Mouse (Mus musculus) spleen, adult 2 months (tissue): ENCODE measurements around the gene Carmil1.

ENCODE experiments used
- CTCF ChIP-seq: fragments of 200-500 bp; IDR thresholded peaks from 2 replicates; pipeline ENCODE4 v1.5.1; 2011; ENCODE audit warnings: mild to moderate bottlenecking, inconsistent platforms; ENCODE audit not compliant: insufficient read depth, insufficient read length, insufficient replicate concordance; ENCODE audit errors: extremely low read depth
- POLR2A ChIP-seq: fragments of 200-500 bp; IDR thresholded peaks from 2 replicates; pipeline ENCODE4 v1.6.1; 2011; ENCODE audit warnings: low read depth, low read length, inconsistent platforms

- peak; percentile 31; the same call in 1 of the 2 replicates for TF ChIP-seq CTCF
- TF ChIP-seq POLR2A, result no peak
These were observed 26.6 kb downstream of the Carmil1 start for GRCm38 (mm10) chr13:24253989-24254388.
